Mouse (Mus musculus) G1E (cell line): Measurements from ENCODE around the gene Tmem254b.
"Not testable (repeated sequence)": the region's sequence is repeated elsewhere in the genome, so short reads cannot be mapped to it uniquely, and the experiment has no call there.

Experiments
- CTCF ChIP-seq: IDR thresholded peaks from 2 replicates; pipeline ENCODE4 v1.5.1; 2012; ENCODE audit warnings: low read depth, low read length, inconsistent platforms, mixed read lengths
- GATA1 ChIP-seq: IDR thresholded peaks from 2 replicates; pipeline ENCODE4 v1.6.1; 2012; ENCODE audit warnings: borderline replicate concordance, low read length, inconsistent platforms, mixed read lengths
- GATA2 ChIP-seq: IDR thresholded peaks from 2 replicates; pipeline ENCODE4 v1.6.1; 2012; ENCODE audit warnings: low read depth, low read length, inconsistent platforms, borderline replicate concordance
- POLR2AphosphoS5 ChIP-seq: IDR thresholded peaks from 2 replicates; pipeline ENCODE4 v1.6.1; 2012; ENCODE audit warnings: low read depth, low read length, inconsistent platforms; ENCODE audit not compliant: insufficient replicate concordance
- TAL1 ChIP-seq: conservative IDR thresholded peaks from 2 replicates; pipeline ENCODE4 v1.6.1; 2012; ENCODE audit warnings: low read depth, low read length, inconsistent platforms, mixed read lengths

DNA sequence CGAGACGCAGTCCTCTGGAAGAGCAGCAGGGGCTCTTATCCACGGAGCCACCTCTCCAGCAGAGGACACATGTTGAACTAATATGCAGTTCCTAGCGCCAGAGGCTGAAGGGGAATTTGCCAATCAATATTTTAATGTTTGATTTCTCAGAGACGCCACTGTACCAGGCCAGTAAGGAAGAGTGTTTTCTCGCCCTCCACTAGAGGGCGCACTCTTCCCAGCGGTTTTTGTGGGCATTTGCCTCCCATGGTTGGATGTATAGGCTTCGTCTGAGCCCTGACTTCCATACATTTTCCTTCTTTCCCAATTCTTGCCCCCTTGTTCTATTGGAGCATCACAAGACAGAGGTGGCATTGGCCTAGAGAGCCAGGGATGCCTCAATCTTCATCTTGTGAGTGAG lies 20.2 kb downstream of the Tmem254b start:
- TF ChIP-seq CTCF, GATA1, TAL1, POLR2AphosphoS5, GATA2: not testable (repeated sequence)
